Mouse (Mus musculus): ENCODE data around the gene Btbd11. TPM values are rescaled to one million over a fixed set of nuclear protein-coding genes. Genes with fewer than 3 reads are reported as not detected.

Btbd11 gene
- 0.98 and 1.2 TPM in 2 replicates for polyA plus RNA-seq (2016; fragmentation: Nextera tagmentation; extraction: Ambion mirVana)

- no peaks in the 10 kb centered on the region for H3K36me3 ChIP-seq
- H3K4me3 ChIP-seq = peak within 1 kb of the TSS; percentile 56
- under 1% methylated on average over 46 of the region's 46 CpGs for WGBS
- H3K27me3 ChIP-seq (replicated peaks) = peaks cover 27% of the 10 kb centered on the region
- ATAC-seq (ENCODE audit: insufficient number of reproducible peaks, low FRiP score) = peak; percentile 89
- peak within 1 kb of the TSS; percentile 63 for H3K9ac ChIP-seq
- H3K27ac ChIP-seq (ENCODE audit: poor library complexity, severe bottlenecking) = no peak within 1 kb of the TSS
- H3K4me1 ChIP-seq (replicated peaks) = peaks cover 22% of the 10 kb centered on the region
- H3K9me3 ChIP-seq (replicated peaks) = no peaks in the 10 kb centered on the region
- H3K4me2 ChIP-seq = peak within 1 kb of the TSS; percentile 97
These were observed at the start of gene Btbd11 for GRCm38 (mm10) chr10:85386605-85387218. Gene Btbd11, plus strand, starts transcription at chr10:85386814.

GRCm38 (mm10) chr10:85338733-85339132 is 47.9 kb upstream of the Btbd11 start:
- no peak overlapping the region for H3K9ac ChIP-seq
- no peaks in the 10 kb centered on the region for H3K36me3 ChIP-seq
- H3K4me1 ChIP-seq (replicated peaks) = no peaks in the 10 kb centered on the region
- ATAC-seq (ENCODE audit: insufficient number of reproducible peaks, low FRiP score) = no peak
- H3K4me2 ChIP-seq = no peak overlapping the region
- no peak overlapping the region for H3K4me3 ChIP-seq
- H3K9me3 ChIP-seq (replicated peaks) = peaks cover 3% of the 10 kb centered on the region
- 59% methylated on average over 12 of the region's 12 CpGs for WGBS
- no peaks in the 10 kb centered on the region for H3K27me3 ChIP-seq (replicated peaks)
- no peak overlapping the region for H3K27ac ChIP-seq (ENCODE audit: poor library complexity, severe bottlenecking)

GRCm38 (mm10) chr10:85341867-85342266 is 44.7 kb upstream of the Btbd11 start:
- Histone ChIP-seq H3K27ac (ENCODE audit: poor library complexity, severe bottlenecking) (no peak overlapping the region), H3K4me1 (replicated peaks) (no peaks in the 10 kb centered on the region), H3K36me3 (no peaks in the 10 kb centered on the region), H3K9ac (no peak overlapping the region), H3K4me2 (no peak overlapping the region), H3K4me3 (no peak overlapping the region), H3K27me3 (replicated peaks) (no peaks in the 10 kb centered on the region), H3K9me3 (replicated peaks) (peaks cover 3% of the 10 kb centered on the region)
- no peak for ATAC-seq (ENCODE audit: insufficient number of reproducible peaks, low FRiP score)
- 83% methylated on average over 1 of the region's 1 CpGs for WGBS

GRCm38 (mm10) chr10:85347171-85347570 is 39.4 kb upstream of the Btbd11 start:
- WGBS = 80% methylated on average over 9 of the region's 9 CpGs

GRCm38 (mm10) chr10:85352505-85352904 is 34.1 kb upstream of the Btbd11 start:
- H3K27me3 ChIP-seq (replicated peaks) = no peaks in the 10 kb centered on the region
- no peak overlapping the region for H3K9ac ChIP-seq
- no peaks in the 10 kb centered on the region for H3K36me3 ChIP-seq
- H3K4me1 ChIP-seq (replicated peaks) = no peaks in the 10 kb centered on the region
- H3K9me3 ChIP-seq (replicated peaks) = 0 out of 2 replicates have a peak, but pooled peaks cover 8% of the 10 kb centered on the region
- H3K4me2 ChIP-seq = no peak overlapping the region
- no peak overlapping the region for H3K27ac ChIP-seq (ENCODE audit: poor library complexity, severe bottlenecking)
- WGBS = 71% methylated on average over 2 of the region's 2 CpGs
- H3K4me3 ChIP-seq = no peak overlapping the region
- ATAC-seq (ENCODE audit: insufficient number of reproducible peaks, low FRiP score) = no peak

More at GRCm38 (mm10) chr10:85347171-85347570, 39.4 kb upstream of the Btbd11 start:
- Histone ChIP-seq H3K4me1 (replicated peaks) (no peaks in the 10 kb centered on the region), H3K36me3 (no peaks in the 10 kb centered on the region), H3K4me2 (no peak overlapping the region), H3K9me3 (replicated peaks) (0 out of 2 replicates have a peak, but pooled peaks cover 3% of the 10 kb centered on the region), H3K27me3 (replicated peaks) (no peaks in the 10 kb centered on the region), H3K4me3 (no peak overlapping the region), H3K9ac (no peak overlapping the region), H3K27ac (ENCODE audit: poor library complexity, severe bottlenecking) (no peak overlapping the region)
- no peak for ATAC-seq (ENCODE audit: insufficient number of reproducible peaks, low FRiP score)

- no peak for ATAC-seq (ENCODE audit: insufficient number of reproducible peaks, low FRiP score)
- no peaks in the 10 kb centered on the region for H3K36me3 ChIP-seq
These were observed 32.3 kb upstream of the Btbd11 start for GRCm38 (mm10) chr10:85354270-85354669.

GRCm38 (mm10) chr10:85359501-85360066 is 27.0 kb upstream of the Btbd11 start:
- 85% methylated on average over 3 of the region's 3 CpGs for WGBS
- no peak for ATAC-seq (ENCODE audit: insufficient number of reproducible peaks, low FRiP score)
- no peak overlapping the region for H3K9ac ChIP-seq

More at GRCm38 (mm10) chr10:85354270-85354669, 32.3 kb upstream of the Btbd11 start:
- Histone ChIP-seq H3K4me1 (replicated peaks) (no peaks in the 10 kb centered on the region), H3K27ac (ENCODE audit: poor library complexity, severe bottlenecking) (no peak overlapping the region), H3K4me3 (no peak overlapping the region), H3K4me2 (no peak overlapping the region), H3K9ac (no peak overlapping the region), H3K27me3 (replicated peaks) (no peaks in the 10 kb centered on the region), H3K9me3 (replicated peaks) (0 out of 2 replicates have a peak, but pooled peaks cover 7% of the 10 kb centered on the region)
- 70% methylated on average over 1 of the region's 1 CpGs for WGBS

GRCm38 (mm10) chr10:85362766-85363442 is 23.7 kb upstream of the Btbd11 start:
- Histone ChIP-seq H3K4me3 (no peak overlapping the region), H3K4me1 (replicated peaks) (no peaks in the 10 kb centered on the region), H3K36me3 (no peaks in the 10 kb centered on the region), H3K9me3 (replicated peaks) (no peaks in the 10 kb centered on the region), H3K27me3 (replicated peaks) (no peaks in the 10 kb centered on the region), H3K4me2 (no peak overlapping the region), H3K9ac (no peak overlapping the region), H3K27ac (ENCODE audit: poor library complexity, severe bottlenecking) (no peak overlapping the region)
- WGBS = 75% methylated on average over 9 of the region's 9 CpGs
- ATAC-seq (ENCODE audit: insufficient number of reproducible peaks, low FRiP score) = no peak

More at GRCm38 (mm10) chr10:85359501-85360066, 27.0 kb upstream of the Btbd11 start:
- no peak overlapping the region for H3K27ac ChIP-seq (ENCODE audit: poor library complexity, severe bottlenecking)
- no peaks in the 10 kb centered on the region for H3K36me3 ChIP-seq
- H3K27me3 ChIP-seq (replicated peaks) = no peaks in the 10 kb centered on the region
- H3K4me1 ChIP-seq (replicated peaks) = no peaks in the 10 kb centered on the region
- no peak overlapping the region for H3K4me2 ChIP-seq
- no peaks in the 10 kb centered on the region for H3K9me3 ChIP-seq (replicated peaks)
- H3K4me3 ChIP-seq = no peak overlapping the region

- no peak overlapping the region for H3K9ac ChIP-seq
- no peak for ATAC-seq (ENCODE audit: insufficient number of reproducible peaks, low FRiP score)
- no peak overlapping the region for H3K4me3 ChIP-seq
- H3K36me3 ChIP-seq = no peaks in the 10 kb centered on the region
- H3K4me2 ChIP-seq = no peak overlapping the region
- H3K9me3 ChIP-seq (replicated peaks) = no peaks in the 10 kb centered on the region
- H3K27me3 ChIP-seq (replicated peaks) = 0 out of 2 replicates have a peak, but pooled peaks cover 2% of the 10 kb centered on the region
- H3K4me1 ChIP-seq (replicated peaks) = no peaks in the 10 kb centered on the region
- 64% methylated on average over 10 of the region's 10 CpGs for WGBS
- no peak overlapping the region for H3K27ac ChIP-seq (ENCODE audit: poor library complexity, severe bottlenecking)
These were observed 19.7 kb upstream of the Btbd11 start for GRCm38 (mm10) chr10:85366876-85367275.

GRCm38 (mm10) chr10:85371309-85371708 is 15.3 kb upstream of the Btbd11 start:
- H3K9me3 ChIP-seq (replicated peaks) = no peaks in the 10 kb centered on the region
- ATAC-seq (ENCODE audit: insufficient number of reproducible peaks, low FRiP score) = no peak
- no peaks in the 10 kb centered on the region for H3K36me3 ChIP-seq
- H3K4me3 ChIP-seq = no peak overlapping the region
- no peak overlapping the region for H3K4me2 ChIP-seq
- 0 out of 2 replicates have a peak, but pooled peaks cover 2% of the 10 kb centered on the region for H3K27me3 ChIP-seq (replicated peaks)
- no peak overlapping the region for H3K27ac ChIP-seq (ENCODE audit: poor library complexity, severe bottlenecking)
- WGBS = 69% methylated on average over 2 of the region's 2 CpGs
- H3K9ac ChIP-seq = no peak overlapping the region
- H3K4me1 ChIP-seq (replicated peaks) = no peaks in the 10 kb centered on the region

- Histone ChIP-seq H3K36me3 (no peaks in the 10 kb centered on the region), H3K27ac (ENCODE audit: poor library complexity, severe bottlenecking) (no peak overlapping the region), H3K4me2 (no peak overlapping the region), H3K27me3 (replicated peaks) (0 out of 2 replicates have a peak, but pooled peaks cover 2% of the 10 kb centered on the region), H3K9ac (no peak overlapping the region), H3K4me1 (replicated peaks) (no peaks in the 10 kb centered on the region), H3K9me3 (replicated peaks) (no peaks in the 10 kb centered on the region), H3K4me3 (no peak overlapping the region)
- ATAC-seq (ENCODE audit: insufficient number of reproducible peaks, low FRiP score) = no peak
- WGBS = 68% methylated on average over 4 of the region's 4 CpGs
These were observed 14.5 kb upstream of the Btbd11 start for GRCm38 (mm10) chr10:85372108-85372507.

Measured in heart, embryonic 12.5 days (tissue).